Mouse (Mus musculus): ENCODE results near the gene Ppp2r5e.

Ppp2r5e gene

DNA sequence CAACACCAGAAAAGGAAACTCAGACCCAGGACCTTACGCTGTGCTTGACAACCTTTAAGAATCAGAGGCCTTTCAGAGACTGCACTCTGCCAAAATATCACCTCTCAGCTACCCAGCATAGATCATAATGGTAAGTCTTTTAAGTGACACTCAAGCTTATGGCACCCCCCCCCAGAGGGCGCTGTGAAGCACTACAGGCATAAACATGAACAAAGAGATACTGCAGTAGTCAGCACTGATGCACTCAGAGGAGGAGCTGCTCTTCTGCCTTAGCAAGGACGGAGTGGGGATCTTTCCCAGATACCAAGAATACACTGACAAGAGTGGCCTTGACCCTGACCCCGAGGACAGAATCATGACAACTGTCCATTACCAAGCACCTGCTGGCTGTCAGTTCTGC, 23.8 kb downstream of the Ppp2r5e start:
- DNase-seq = peak; percentile 64 to 69

GRCm38 (mm10) chr12:75570138-75570537, 25.9 kb downstream of the Ppp2r5e start:
- no peak for DNase-seq

DNA sequence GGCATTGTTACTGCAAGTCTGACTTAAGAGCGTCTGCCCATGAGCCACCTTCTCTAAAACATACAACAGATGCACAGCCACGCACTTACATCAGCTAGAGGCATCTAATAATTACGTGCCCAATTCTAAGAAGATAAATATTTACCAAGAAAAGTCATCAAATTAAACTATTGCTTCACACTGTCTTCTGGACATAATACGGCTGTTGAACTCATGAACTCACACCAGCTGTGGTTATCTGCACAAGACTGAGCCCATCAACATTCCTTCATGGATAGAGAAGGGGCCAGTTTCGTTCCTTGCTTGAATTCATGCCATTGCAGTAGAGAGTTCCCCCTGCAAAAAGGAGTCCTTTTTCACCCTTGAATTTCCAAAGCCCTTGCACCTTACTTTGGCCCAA, 28.3 kb downstream of the Ppp2r5e start:
- DNase-seq = no peak

GRCm38 (mm10) chr12:75565756-75566155, 30.3 kb downstream of the Ppp2r5e start:
- no peak for DNase-seq

DNA sequence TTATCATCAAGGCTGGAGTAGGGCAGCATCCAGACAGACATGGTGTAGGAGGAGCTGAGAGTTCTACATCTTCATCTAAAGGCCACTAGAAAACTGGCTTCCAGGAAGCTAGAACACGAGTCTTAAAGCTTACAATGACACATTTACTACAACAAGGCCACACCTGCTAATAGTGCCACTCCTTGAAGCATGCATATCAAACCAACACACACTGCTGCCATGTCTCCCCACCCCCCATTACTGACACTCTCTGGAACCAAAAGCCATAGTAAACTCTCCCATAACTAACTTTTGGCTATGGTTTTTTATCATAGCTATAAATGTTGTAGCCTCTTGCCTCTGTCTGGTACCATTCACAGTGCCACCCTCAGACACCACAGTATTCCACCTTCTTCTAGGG, 31.5 kb downstream of the Ppp2r5e start:
- DNase-seq = no peak

DNA sequence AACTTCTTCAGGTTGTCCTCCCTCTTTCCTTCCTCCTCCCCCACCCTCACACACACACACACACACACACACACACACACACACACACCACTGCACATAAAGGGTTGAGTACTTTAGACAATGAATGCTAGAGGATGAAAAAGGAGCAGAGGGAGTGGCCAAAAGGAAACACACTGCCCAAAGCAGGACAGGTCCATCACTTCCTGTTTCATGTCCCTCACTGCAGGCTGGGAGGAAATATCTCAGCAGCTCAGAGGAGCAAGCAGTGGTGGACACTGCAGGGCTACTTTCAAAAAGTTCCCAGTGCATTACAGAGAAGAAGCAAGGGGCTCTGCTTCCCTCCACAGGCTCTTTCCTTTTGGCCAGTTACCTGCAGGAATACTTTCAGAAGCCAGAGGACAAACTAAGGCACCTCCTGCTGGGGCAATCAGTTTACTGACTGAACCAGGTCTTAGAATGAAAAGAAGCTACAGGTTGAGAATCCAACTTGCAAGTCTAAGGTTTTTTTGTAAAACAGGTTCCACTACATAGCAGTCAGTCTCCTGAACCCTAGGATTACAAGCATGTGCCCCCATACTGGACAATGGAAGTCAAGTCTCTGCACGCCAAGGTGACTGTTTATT, 32.9 kb downstream of the Ppp2r5e start:
- no peak for DNase-seq

GRCm38 (mm10) chr12:75560681-75561387, 35.2 kb downstream of the Ppp2r5e start:
- no peak for DNase-seq

DNA sequence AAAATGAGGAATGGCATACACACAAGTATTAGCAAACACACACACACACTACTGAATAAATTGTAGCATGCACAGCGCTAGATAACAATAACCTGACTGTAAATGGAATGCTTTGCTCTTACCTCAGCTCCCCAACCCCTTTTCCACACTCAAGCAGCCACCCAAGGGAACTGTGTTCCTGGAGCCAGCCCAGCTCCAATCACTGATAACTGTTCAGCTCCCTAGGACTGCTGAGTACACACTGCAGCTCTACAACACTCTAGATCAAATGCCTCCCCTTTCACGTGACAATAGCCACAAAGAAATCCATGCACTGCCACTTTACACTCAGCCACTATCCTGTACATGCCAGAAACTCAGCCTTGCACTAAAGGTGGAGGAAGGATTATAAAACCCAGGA, 36.8 kb downstream of the Ppp2r5e start:
- DNase-seq = no peak

- DNase-seq = peak; percentile 63 to 66
Measured at GRCm38 (mm10) chr12:75557813-75558212, 38.2 kb downstream of the Ppp2r5e start.

DNA sequence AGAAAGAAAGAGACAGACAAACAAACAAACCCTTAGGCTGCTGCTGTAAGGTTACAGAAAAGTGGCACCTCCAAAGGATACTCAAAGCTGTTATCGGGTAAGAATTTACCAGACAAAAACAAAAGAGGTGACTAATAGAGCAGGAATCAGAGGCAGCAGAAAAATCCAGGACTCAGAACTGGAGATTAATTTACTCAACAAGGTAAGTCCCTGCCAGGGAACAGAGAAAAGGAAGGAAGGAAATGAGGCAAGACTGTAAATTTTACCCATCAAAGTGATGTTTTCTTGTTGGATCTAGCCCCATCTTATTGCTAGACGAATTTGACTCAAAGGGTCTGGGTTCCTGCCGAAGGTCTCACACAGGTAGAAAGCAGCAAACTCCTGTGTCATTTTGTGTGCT, 41.0 kb downstream of the Ppp2r5e start:
- DNase-seq = no peak

DNA sequence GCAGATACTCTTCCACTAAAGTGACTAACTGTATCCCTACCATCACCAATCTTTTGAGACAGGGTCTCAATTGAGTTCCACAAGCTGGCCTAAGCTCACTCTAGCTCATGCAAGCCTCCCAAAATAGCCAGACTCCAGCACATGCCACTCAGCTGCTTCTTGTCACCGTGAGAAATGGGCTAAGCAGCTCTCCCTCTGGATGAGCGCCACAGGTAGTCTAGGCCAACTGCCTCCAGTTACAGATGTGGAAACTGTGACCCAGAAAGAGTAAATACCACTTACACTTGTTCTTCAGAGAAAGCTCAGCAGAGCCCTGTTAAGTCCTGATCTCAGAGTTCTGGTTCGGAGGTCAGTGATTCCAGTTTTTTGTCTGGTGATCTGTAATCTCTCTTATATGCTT, 43.7 kb downstream of the Ppp2r5e start:
- no peak for DNase-seq

DNA sequence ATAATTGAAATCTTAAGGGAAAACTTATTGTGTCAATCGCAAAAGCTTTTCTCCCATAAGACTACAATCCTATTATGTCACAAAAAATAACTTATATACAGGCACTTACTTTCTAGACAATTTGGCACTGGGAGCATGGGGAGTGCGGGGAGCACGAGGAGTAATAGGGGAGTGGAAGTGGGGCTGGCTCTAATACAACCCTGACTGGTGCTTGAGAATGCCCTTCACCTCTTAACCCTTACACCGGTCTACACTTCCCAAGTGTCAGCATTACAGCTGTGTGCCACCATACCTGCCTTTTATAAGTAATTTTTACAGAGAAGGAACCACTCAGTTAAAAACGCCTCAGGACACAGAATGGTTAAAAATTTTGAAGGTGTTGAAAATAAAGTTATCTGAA, 44.4 kb downstream of the Ppp2r5e start:
- no peak for DNase-seq

- no peak for DNase-seq
Measured at GRCm38 (mm10) chr12:75548999-75549398, 47.0 kb downstream of the Ppp2r5e start.

DNA sequence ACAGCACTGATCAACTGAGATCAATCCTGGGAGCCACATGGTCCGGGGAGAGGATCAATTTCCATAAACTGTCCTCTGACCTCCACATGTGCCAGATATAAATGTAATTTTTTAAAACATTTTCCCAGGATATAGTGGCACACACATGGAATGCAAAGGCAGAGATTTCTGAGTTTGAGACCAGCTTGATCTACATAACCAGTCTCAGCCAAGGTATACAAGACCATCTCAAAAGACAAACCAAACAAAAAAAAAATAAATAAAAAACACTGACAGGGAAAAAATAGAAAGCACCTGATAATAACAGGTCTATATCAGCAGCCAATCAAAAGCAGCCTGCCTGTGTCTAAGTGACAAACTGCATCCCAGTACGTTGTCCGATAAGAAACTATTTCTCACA, 48.9 kb downstream of the Ppp2r5e start:
- no peak for DNase-seq

DNA sequence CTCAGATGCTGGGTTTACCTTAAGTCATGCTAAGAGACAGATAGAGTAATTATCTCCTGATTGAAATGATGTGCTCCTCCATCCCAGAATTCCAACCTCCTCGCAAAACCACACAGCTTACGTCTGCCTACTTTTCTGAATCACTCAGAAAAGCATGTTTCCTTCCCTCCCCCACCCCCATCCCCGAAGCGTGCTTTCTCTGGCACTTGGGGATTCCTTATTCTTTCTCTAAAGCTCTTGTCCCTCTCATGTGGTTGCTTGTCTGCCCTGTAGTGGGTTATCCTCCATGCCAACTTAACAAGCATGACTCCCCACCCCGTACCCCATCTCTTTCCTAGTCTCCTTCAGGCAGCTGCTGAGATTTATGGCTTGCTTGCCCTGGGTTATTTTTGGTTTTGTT, 49.8 kb downstream of the Ppp2r5e start:
- no peak for DNase-seq

GRCm38 (mm10) chr12:75545431-75545925, 50.6 kb downstream of the Ppp2r5e start:
- DNase-seq = peak; percentile 60 to 61

- DNase-seq = no peak
Measured at GRCm38 (mm10) chr12:75544666-75545065, 51.4 kb downstream of the Ppp2r5e start.

- DNase-seq = no peak
Measured at GRCm38 (mm10) chr12:75544259-75544658, 51.8 kb downstream of the Ppp2r5e start.

DNA sequence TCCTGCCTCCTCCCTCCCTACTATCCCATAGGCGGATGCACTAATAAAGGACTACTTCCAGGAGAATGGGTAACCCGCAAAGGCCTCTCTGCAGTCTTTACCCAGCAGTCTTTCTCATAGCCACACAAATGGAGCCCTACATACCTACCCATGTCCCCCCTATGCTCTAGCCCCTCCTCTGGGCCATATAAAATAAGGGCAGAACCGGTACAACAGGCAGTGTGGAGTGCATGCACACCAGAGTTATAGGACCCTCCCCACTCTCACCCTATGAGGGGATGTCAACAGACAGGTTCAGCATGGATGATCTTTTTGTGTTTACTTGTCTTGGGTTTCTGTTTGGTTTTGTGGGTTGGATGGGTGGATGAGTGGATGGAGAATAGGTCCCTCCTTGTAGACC, 52.7 kb downstream of the Ppp2r5e start:
- no peak for DNase-seq

DNA sequence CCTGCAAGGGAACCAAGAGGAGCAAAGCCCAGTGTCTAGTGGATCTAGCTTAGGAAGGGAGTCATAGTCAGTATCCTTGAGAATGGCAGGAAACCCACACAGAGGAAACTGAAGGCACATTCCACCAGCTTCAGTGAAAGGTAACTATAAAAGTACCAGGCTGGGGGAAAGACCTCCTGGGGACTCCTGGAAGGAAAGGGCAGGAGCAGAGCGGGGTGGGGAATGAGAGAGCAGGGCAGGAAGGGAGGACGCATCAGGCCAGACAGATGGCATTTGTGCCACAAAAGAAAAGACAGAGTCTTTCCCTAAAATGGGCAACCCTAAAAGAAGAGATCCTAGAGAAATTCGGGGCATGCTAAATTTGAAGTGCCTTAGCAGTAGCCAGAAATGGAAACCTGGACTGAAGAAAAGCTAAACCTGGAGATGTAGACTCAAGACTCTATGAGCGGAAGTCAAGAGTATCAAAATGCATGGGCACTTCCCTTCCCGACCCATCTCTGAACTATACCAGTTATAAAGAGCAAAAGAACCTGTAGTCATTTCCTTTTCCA, 55.3 kb downstream of the Ppp2r5e start:
- no peak for DNase-seq

DNA sequence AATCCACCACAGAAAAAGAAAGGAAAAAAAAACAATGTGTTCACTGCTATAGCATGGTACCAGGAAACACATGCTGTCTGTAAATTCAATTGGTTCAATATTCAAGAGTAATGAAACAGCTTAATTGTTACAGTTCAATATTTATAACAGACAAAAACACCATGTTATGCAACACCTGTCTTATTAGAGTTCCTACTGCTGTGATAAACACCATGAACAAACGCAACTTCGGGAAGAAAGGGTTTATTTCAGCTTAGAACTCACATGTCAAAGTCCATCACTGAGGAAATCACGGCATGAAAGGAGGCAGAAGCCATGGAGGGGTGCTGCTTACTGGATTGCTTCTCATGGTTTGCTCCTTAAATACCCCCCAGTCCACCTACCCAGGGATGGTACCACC, 56.8 kb downstream of the Ppp2r5e start:
- DNase-seq = no peak

- DNase-seq = no peak
Measured at GRCm38 (mm10) chr12:75537673-75538423, 58.2 kb downstream of the Ppp2r5e start.

- no peak for DNase-seq
Measured at GRCm38 (mm10) chr12:75537019-75537672, 58.9 kb downstream of the Ppp2r5e start.
